Mouse (Mus musculus): ENCODE results near the gene Fbh1. TPM values are rescaled to one million over a fixed set of nuclear protein-coding genes. Genes with fewer than 3 reads are reported as not detected.

Gene Fbh1
- total and polyA plus RNA-seq, 3 experiments = 30.2 to 46.4 (median 35.2) TPM

GRCm38 (mm10) chr2:11713021-11713420 lies 64.4 kb downstream of the Fbh1 start:
- Histone ChIP-seq H3K4me2 (ENCODE audit: insufficient read depth, low read depth, poor library complexity, severe bottlenecking) (no peak overlapping the region), H3K36me3 (replicated peaks in 1 of 2; ENCODE audit: control insufficient read depth in 1 of 2, insufficient read depth in 1 of 2, low read length in 1 of 2) (peaks cover under 1 to 55% of the 10 kb centered on the region in 2 experiments), H3K9ac (ENCODE audit: insufficient read depth, low read depth) (no peak overlapping the region), H3K4me3 (replicated peaks in 1 of 3; ENCODE audit: low read depth in 2 of 3, low read length in 2 of 3, poor library complexity in 1 of 3) (no peak overlapping the region), H3K79me2 (replicated peaks; ENCODE audit: control insufficient read depth, extremely low read depth, insufficient read depth, poor library complexity, severe bottlenecking) (no peaks in the 10 kb centered on the region; the same call in 1 of the 2 replicates), H3K9me3 (replicated peaks; ENCODE audit: low read length) (no peaks in the 10 kb centered on the region), H3K4me1 (ENCODE audit: control insufficient read depth in 1 of 2, insufficient read depth in 2 of 2) (peaks cover 3 to 38% of the 10 kb centered on the region in 2 experiments; a peak in 3 of 4 replicates), H3K27ac (ENCODE audit: insufficient read depth, low read depth) (no peak overlapping the region), H3K27me3 (replicated peaks) (no peaks in the 10 kb centered on the region)
- TF ChIP-seq JUN (IDR thresholded peaks at IDR 0.05; ENCODE audit: insufficient read depth, low read depth, low read length) = no peak
- dilution Hi-C loops (cut with MboI; ENCODE audit: extremely low pct_ligation_motif_present, extremely low pct_unique_long_range_greater_than_20kb, low sequenced_read_pairs) (no loop called here), in situ Hi-C loops (cut with MboI; ENCODE audit: low pct_ligation_motif_present, low pct_unique_long_range_greater_than_20kb, low sequenced_read_pairs) (loop anchor here (25.0 kb wide), 1 partner anchor 376 kb away; no protein-coding TSS in a partner anchor)
- no peak for DNase-seq (ENCODE audit: extremely low read depth)

GRCm38 (mm10) chr2:11712483-11712990 lies 64.8 kb downstream of the Fbh1 start:
- TF ChIP-seq POLR2A (IDR thresholded peaks at IDR 0.05; ENCODE audit: low read depth, low read length) (no peak), MAFK (IDR thresholded peaks at IDR 0.05; ENCODE audit: insufficient replicate concordance, low read length) (no peak), ZC3H11A (IDR thresholded peaks at IDR 0.05; ENCODE audit: low read depth, low read length) (no peak), NELFE (IDR thresholded peaks at IDR 0.05; ENCODE audit: low read depth, low read length) (no peak), JUND (conservative IDR thresholded peaks at IDR 0.05; ENCODE audit: low read depth, low read length) (no peak), USF2 (conservative IDR thresholded peaks at IDR 0.05; ENCODE audit: low read depth, low read length) (no peak), E2F4 (IDR thresholded peaks at IDR 0.05; ENCODE audit: insufficient replicate concordance, low read depth, low read length) (no peak), RCOR1 (conservative IDR thresholded peaks at IDR 0.05; ENCODE audit: low read depth, low read length) (no peak), PAX5 (IDR thresholded peaks at IDR 0.05; ENCODE audit: low read length) (no peak), MEF2A (IDR thresholded peaks at IDR 0.05; ENCODE audit: borderline replicate concordance, low read depth, low read length) (no peak), TBP (conservative IDR thresholded peaks at IDR 0.05; ENCODE audit: low read depth, low read length) (no peak), GABPA (IDR thresholded peaks at IDR 0.05; ENCODE audit: insufficient replicate concordance, low read depth, low read length) (no peak), USF1 (IDR thresholded peaks at IDR 0.05; ENCODE audit: low read depth, low read length) (no peak), CHD2 (IDR thresholded peaks at IDR 0.05; ENCODE audit: low read length) (no peak), POLR2AphosphoS2 (IDR thresholded peaks at IDR 0.05; ENCODE audit: low read depth, low read length) (no peak), JUN (IDR thresholded peaks at IDR 0.05; ENCODE audit: insufficient read depth, low read depth, low read length) (no peak), CTCF (conservative IDR thresholded peaks at IDR 0.05 in 1 of 2, IDR thresholded peaks at IDR 0.05 in 1 of 2; ENCODE audit: low read depth in 2 of 2, low read length in 2 of 2) (no peak)
- Histone ChIP-seq H3K27ac (ENCODE audit: insufficient read depth, low read depth) (no peak overlapping the region), H3K4me2 (ENCODE audit: insufficient read depth, low read depth, poor library complexity, severe bottlenecking) (no peak overlapping the region), H3K4me3 (replicated peaks in 1 of 3; ENCODE audit: low read depth in 2 of 3, low read length in 2 of 3, poor library complexity in 1 of 3) (no peak overlapping the region), H3K36me3 (replicated peaks in 1 of 2; ENCODE audit: control insufficient read depth in 1 of 2, insufficient read depth in 1 of 2, low read length in 1 of 2) (peaks cover 0 to 52% of the 10 kb centered on the region in 2 experiments), H3K9me3 (replicated peaks; ENCODE audit: low read length) (no peaks in the 10 kb centered on the region), H3K4me1 (ENCODE audit: control insufficient read depth in 1 of 2, insufficient read depth in 2 of 2) (peaks cover 4 to 43% of the 10 kb centered on the region in 2 experiments; a peak in 3 of 4 replicates), H3K27me3 (replicated peaks) (no peaks in the 10 kb centered on the region), H3K79me2 (replicated peaks; ENCODE audit: control insufficient read depth, extremely low read depth, insufficient read depth, poor library complexity, severe bottlenecking) (no peaks in the 10 kb centered on the region; the same call in 1 of the 2 replicates), H3K9ac (ENCODE audit: insufficient read depth, low read depth) (no peak overlapping the region)
- no peak for DNase-seq (ENCODE audit: extremely low read depth)
- dilution Hi-C loops (cut with MboI; ENCODE audit: extremely low pct_ligation_motif_present, extremely low pct_unique_long_range_greater_than_20kb, low sequenced_read_pairs) = no loop called here
- in situ Hi-C loops (cut with MboI; ENCODE audit: low pct_ligation_motif_present, low pct_unique_long_range_greater_than_20kb, low sequenced_read_pairs) = loop anchor here (25.0 kb wide), 1 partner anchor 375 kb away; no protein-coding TSS in a partner anchor

Measured in CH12.LX (cell line).